Mouse (Mus musculus) ES-E14 (cell line): ENCODE measurements at regions not wholly inside any gene's neighbourhood (a gene's known extent, or its start where the extent isn't known, plus 50 kb on each side); places are given as distances from the start of the nearest gene placed in this dataset.

Source experiments
- DNase-seq: peaks from one replicate; pipeline ENCODE4 v3.0.0-alpha.2; 2013; ENCODE audit warnings: low read depth, low spot score
- H3K27ac ChIP-seq: 2 replicates; pipeline ENCODE4 v1.5.1; 2012; ENCODE audit warnings: low read depth, mild to moderate bottlenecking, low read length, moderate library complexity, mixed read lengths; ENCODE audit not compliant: poor library complexity, insufficient read depth, severe bottlenecking
- H3K36me3 ChIP-seq: 2 replicates; pipeline ENCODE4 v1.6.1; 2012; ENCODE audit warnings: mild to moderate bottlenecking, low read length, moderate library complexity, mixed read lengths; ENCODE audit not compliant: control insufficient read depth, poor library complexity, insufficient read depth, severe bottlenecking
- H3K4me1 ChIP-seq, 2 experiments: fragments of 150-350 bp in 1 of 2; sonication (generic) in 1 of 2; 2 replicates each; pipeline ENCODE4 v1.6.1; 2012; ENCODE audit warnings: low read length in 2 of 2, mild to moderate bottlenecking in 1 of 2, mixed read lengths in 1 of 2; ENCODE audit not compliant: control insufficient read depth in 2 of 2, insufficient read depth in 2 of 2, poor library complexity in 1 of 2
- H3K4me3 ChIP-seq, 2 experiments: fragments of 150-350 bp in 1 of 2; sonication (generic) in 1 of 2; 2 replicates each; pipeline ENCODE4 v1.5.1; 2012; ENCODE audit warnings: low read length in 2 of 2, low read depth in 1 of 2, mild to moderate bottlenecking in 1 of 2, mixed read lengths in 1 of 2; ENCODE audit not compliant: insufficient read depth in 1 of 2, poor library complexity in 1 of 2, severe bottlenecking in 1 of 2
- H3K9ac ChIP-seq: 2 replicates; pipeline ENCODE4 v1.6.1; 2012; ENCODE audit warnings: low read depth, mild to moderate bottlenecking, low read length, mixed read lengths; ENCODE audit not compliant: poor library complexity, insufficient read depth, severe bottlenecking
- H3K9me3 ChIP-seq: fragments of 150-350 bp; sonication (generic); 2 replicates; pipeline ENCODE4 v1.6.1; 2012; ENCODE audit warnings: low read depth, mild to moderate bottlenecking, low read length; ENCODE audit not compliant: control insufficient read depth, insufficient read depth
- CHD2 ChIP-seq: IDR thresholded peaks from 2 replicates; pipeline ENCODE4 v1.6.1; 2014; ENCODE audit warnings: mild to moderate bottlenecking, low read depth, low read length, inconsistent platforms
- HCFC1 ChIP-seq: IDR thresholded peaks from 2 replicates; pipeline ENCODE4 v1.6.1; 2012; ENCODE audit warnings: low read length, inconsistent platforms, borderline replicate concordance; ENCODE audit not compliant: insufficient read depth
- MAFK ChIP-seq: IDR thresholded peaks from 2 replicates; pipeline ENCODE4 v1.6.1; 2014; ENCODE audit warnings: mild to moderate bottlenecking, low read depth, low read length, inconsistent platforms; ENCODE audit not compliant: insufficient read depth
- ZC3H11A ChIP-seq: IDR thresholded peaks from 2 replicates; pipeline ENCODE4 v1.6.1; 2012; ENCODE audit warnings: low read depth, mild to moderate bottlenecking, inconsistent platforms, low read length, borderline replicate concordance
- ZNF384 ChIP-seq: IDR thresholded peaks from 2 replicates; pipeline ENCODE4 v1.6.1; 2012; ENCODE audit warnings: low read depth, low read length, inconsistent platforms
- in situ Hi-C, 2 experiments: fragments of 600-800 bp; cut with MboI; formaldehyde crosslinking; loops; one replicate each; pipeline ENCODE4 v1.15.1; 2025; ENCODE audit warnings: low sequenced_read_pairs in 2 of 2, inconsistent platforms in 1 of 2; ENCODE audit not compliant: unreplicated experiment in 2 of 2

- no peaks in the 10 kb centered on the region for H3K36me3 ChIP-seq
- peaks cover 6 to 14% of the 10 kb centered on the region in 2 experiments; a peak in 3 of 4 replicates for H3K4me1 ChIP-seq
- H3K4me3 ChIP-seq, result no peak overlapping the region
- H3K9me3 ChIP-seq, result no peaks in the 10 kb centered on the region
- no peak overlapping the region for H3K9ac ChIP-seq
- DNase-seq, result no peak
- no peak overlapping the region for H3K27ac ChIP-seq
- in situ Hi-C loops, result no loop called here
- no peak for TF ChIP-seq HCFC1
- TF ChIP-seq ZNF384, result no peak
- no peak for TF ChIP-seq ZC3H11A
- TF ChIP-seq CHD2, result no peak
- no peak for TF ChIP-seq MAFK
Observed at GRCm38 (mm10) chr17:47983286-47983685, 54.8 kb downstream of the 1700122O11Rik start.

GRCm38 (mm10) chr17:47981556-47982027 is 56.5 kb downstream of the 1700122O11Rik start:
- Histone ChIP-seq H3K4me1 (peaks cover 6 to 10% of the 10 kb centered on the region in 2 experiments; a peak in 3 of 4 replicates), H3K4me3 (no peak overlapping the region), H3K9me3 (no peaks in the 10 kb centered on the region), H3K36me3 (no peaks in the 10 kb centered on the region), H3K27ac (no peak overlapping the region), H3K9ac (no peak overlapping the region)
- TF ChIP-seq CHD2, result no peak
- TF ChIP-seq ZNF384, result no peak
- TF ChIP-seq MAFK, result no peak
- TF ChIP-seq ZC3H11A, result no peak
- no peak for TF ChIP-seq HCFC1
- no peak for DNase-seq
- in situ Hi-C loops, result no loop called here

GRCm38 (mm10) chr17:47979266-47979665 is 54.8 kb upstream of the Foxp4 start:
- no peak for DNase-seq
- no peak overlapping the region for H3K9ac ChIP-seq
- no peak overlapping the region for H3K4me3 ChIP-seq
- H3K4me1 ChIP-seq, result peaks cover 11 to 18% of the 10 kb centered on the region in 2 experiments; a peak in 3 of 4 replicates
- no peaks in the 10 kb centered on the region for H3K36me3 ChIP-seq
- H3K9me3 ChIP-seq, result no peaks in the 10 kb centered on the region
- in situ Hi-C loops, result no loop called here
- no peak for TF ChIP-seq CHD2
- no peak for TF ChIP-seq HCFC1
- no peak for TF ChIP-seq ZC3H11A
- TF ChIP-seq MAFK, result no peak
- TF ChIP-seq ZNF384, result no peak
- H3K27ac ChIP-seq, result no peak overlapping the region

GRCm38 (mm10) chr17:47978404-47979030 is 54.1 kb upstream of the Foxp4 start:
- TF ChIP-seq HCFC1 (no peak), MAFK (no peak), ZNF384 (no peak), CHD2 (no peak), ZC3H11A (no peak)
- Histone ChIP-seq H3K4me1 (peaks cover 12 to 18% of the 10 kb centered on the region in 2 experiments; a peak in 3 of 4 replicates), H3K4me3 (no peak overlapping the region), H3K9ac (no peak overlapping the region), H3K9me3 (no peaks in the 10 kb centered on the region), H3K36me3 (no peaks in the 10 kb centered on the region), H3K27ac (no peak overlapping the region)
- no peak for DNase-seq
- in situ Hi-C loops, result no loop called here
